Mouse (Mus musculus): ENCODE results near the gene Anxa7.

GRCm38 (mm10) chr14:20496603-20497002, 16.7 kb upstream of the Anxa7 start, which contains the start of gene Mss51:
- TF ChIP-seq GATA1 (IDR thresholded peaks at IDR 0.05; ENCODE audit: borderline replicate concordance, low read length) (no peak), POLR2AphosphoS5 (IDR thresholded peaks at IDR 0.05; ENCODE audit: insufficient replicate concordance, low read depth, low read length) (no peak), CTCF (IDR thresholded peaks at IDR 0.05; ENCODE audit: low read depth, low read length) (no peak), TAL1 (conservative IDR thresholded peaks at IDR 0.05; ENCODE audit: low read depth, low read length) (no peak)

Measured in G1E (cell line).